Mouse (Mus musculus) mammary gland, adult 2 months (tissue): ENCODE results near the gene Zfp597. TPM values are rescaled to one million over a fixed set of nuclear protein-coding genes. Genes with fewer than 3 reads are reported as not detected.

ENCODE experiments used
- polyA plus RNA-seq: library from polyadenylated mRNA; depleted of rRNA; stranded (reverse); fragments of >200 nt; gene quantifications from 2 replicates; pipeline ENCODE4 v1.2.3, GENCODE M21; 2012; ENCODE audit warnings: low replicate concordance; rRNA removed

The Zfp597 gene
- 2.9 and 3.6 TPM in 2 replicates for polyA plus RNA-seq

DNA sequence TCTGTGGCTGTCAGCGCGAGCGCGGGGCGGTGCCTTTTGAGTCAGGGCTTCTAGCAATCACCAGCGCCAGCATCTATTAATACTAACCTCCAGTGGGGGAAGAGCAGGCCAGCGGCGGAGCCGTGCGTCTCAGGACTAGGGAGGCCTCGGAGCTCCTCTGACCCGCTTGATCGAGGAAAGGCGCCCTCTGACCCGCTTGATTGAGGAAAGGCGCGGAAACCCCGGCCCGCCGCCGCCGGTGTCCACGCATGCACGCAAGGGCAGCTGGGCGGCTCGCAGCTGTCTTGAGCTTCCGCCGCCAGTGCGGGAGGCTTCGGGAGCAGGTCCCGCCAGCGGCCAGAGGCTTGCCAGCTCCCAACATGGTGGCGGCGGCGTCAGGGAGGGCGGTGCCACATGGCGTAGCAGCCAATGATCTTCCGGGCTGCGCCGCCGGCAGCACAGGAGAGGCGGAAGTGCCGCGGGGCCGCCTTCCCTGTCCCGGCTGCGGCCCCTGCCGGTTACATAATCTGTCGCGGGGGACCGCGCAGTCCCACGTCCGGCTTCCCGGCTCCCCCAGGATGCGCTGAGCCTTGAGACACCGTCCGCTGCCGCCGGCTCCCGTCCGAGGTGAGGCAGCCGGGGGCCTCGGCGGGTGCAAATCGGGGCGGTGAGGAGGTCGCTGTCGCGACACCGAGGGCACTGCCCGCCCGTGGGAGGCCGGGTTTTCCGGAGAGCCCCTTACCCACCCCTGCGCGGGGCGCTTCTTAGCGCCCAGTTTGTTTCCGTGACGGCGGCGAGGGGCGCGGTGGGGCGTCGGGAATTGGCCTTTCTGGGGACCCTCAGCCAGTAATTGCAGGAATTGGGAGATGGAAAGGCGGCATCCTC, at the start of gene Zfp597, which contains the start of gene Gm20695:
Gene Zfp597 (minus strand): TSS at position 361 of the 864 bp plus-strand sequence.
Gene Gm20695 (plus strand): TSS at position 448 of the 864 bp plus-strand sequence.

DNA sequence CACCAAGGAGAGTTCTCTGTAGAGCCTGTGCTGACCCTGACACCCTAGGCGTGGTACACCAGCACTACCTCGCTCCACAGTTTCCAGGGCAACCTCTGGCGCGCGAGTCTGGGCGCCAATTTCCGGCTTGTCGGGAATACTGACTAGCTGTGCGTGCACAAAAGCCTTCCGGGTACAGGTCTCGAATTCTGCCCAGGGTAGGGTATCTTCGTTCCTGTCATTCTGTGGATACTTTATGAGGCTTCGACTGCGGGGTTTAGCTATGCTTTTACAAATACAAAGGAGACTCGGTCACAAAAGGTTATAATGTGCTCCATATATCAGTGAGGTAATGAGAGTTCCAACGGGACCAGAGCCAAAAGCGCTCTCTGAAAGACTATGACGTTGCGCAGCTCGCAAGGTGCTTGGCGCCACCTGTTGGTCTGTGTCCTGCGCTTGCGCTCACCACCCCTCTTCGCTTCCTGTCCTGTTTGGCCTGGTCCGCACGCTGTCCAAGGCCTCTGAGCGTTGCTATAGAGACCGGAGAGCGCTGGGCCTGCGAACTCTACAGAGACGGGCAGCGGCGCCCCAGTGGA, 24.3 kb upstream of the Zfp597 start, which contains the start of the genes 1700037C18Rik and Cluap1:
Gene 1700037C18Rik (minus strand): TSS at position 153 of the 575 bp plus-strand sequence.
Gene Cluap1 (plus strand): TSS at position 265 of the 575 bp plus-strand sequence.

GRCm38 (mm10) chr16:3872216-3873047, 11.9 kb downstream of the Zfp597 start, which contains the start of gene Naa60:
TSS of gene Naa60 (plus strand) at chr16:3872375.

DNA sequence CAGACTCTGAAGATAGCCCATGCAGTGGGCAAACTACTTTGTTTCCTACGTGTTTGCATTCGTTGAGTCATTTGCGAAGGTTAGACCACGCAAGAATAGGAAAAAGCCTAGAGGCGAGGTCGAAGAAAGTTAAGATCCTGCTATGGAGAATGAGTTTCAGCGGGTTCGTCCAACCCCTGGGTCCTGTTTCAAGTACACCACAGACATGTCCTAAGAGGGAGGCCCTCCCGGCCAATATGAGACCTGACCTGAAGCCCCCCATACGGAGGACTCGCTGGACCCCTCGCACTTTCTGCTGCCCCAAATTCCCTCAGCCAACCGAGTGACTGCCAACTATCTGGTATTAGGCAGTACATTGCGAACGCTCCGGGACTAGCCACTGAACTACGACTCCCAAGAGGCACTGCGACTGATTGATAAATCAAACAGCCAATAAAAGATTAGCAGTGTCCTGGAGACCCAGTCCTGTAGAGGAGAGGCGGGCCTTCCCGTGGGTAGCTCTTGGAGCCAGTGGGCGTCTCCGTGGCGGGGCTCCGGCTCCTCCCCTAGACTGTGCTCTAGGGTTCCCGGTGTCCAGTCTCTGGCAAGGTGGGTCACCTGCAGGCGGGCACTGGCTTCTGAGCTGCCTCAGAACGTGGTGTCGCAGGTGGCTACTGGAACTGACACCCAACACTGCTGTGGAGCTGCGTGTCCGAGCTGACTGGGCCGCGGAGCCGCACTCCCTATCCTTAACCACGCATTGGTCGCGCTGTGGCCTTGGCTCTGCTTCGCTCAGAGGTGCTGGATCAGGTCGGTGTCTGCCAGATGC, 37.4 kb downstream of the Zfp597 start, which contains the start of gene Zfp174:
Gene Zfp174 (plus strand): TSS at position 558 of the 808 bp plus-strand sequence.

DNA sequence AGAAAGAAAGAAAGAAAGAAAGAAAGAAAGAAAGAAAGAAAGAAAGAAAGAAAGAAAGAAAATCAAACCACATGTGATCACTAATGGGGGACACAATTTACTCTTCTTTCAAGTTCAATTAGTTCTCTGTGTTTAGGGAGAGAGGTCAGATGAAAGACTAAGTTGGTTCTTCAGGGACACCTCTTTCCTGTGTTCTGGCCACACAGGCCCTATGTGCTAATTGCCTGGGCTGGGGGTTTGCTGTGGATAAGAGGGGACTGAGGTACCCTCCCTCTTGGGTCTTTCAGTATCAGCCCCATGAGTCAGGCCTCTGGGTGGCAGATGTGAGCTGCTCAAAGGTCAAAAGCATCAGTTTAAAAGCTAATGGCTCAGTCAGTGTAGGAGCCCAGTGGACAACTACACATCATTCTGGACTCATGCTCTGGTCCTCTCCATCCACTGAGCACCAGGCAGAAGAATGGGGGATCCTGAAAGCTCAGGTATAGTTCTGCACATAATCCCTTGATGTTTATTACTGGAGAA, 53.7 kb downstream of the Zfp597 start, which contains the start of gene Olfr15:
Gene Olfr15 (plus strand): TSS at position 291 of the 522 bp plus-strand sequence.

Other genes with a start within 250 kb of the Zfp597 start
- 0.48 and 0.62 TPM in 2 replicates for gene Mefv, start 166.5 kb downstream of the Zfp597 start, polyA plus RNA-seq
- 8.3 and 10.4 TPM in 2 replicates for gene Zfp263, start 140.5 kb downstream of the Zfp597 start, polyA plus RNA-seq
- not detected in 2 replicates for gene Olfr15, start 53.7 kb downstream of the Zfp597 start, polyA plus RNA-seq
- gene Zfp174, start 37.3 kb downstream of the Zfp597 start, polyA plus RNA-seq, result 1.0 and 2.4 TPM in 2 replicates
- 80.8 and 96.2 TPM in 2 replicates for gene Naa60, start 12.2 kb downstream of the Zfp597 start, polyA plus RNA-seq
- 0.24 TPM in 1 of 2 replicates, not detected in the other for gene Gm20695, start 87 bp upstream of the Zfp597 start, polyA plus RNA-seq
- 4.1 and 12.7 TPM in 2 replicates for gene 1700037C18Rik, start 24.1 kb upstream of the Zfp597 start, polyA plus RNA-seq
- gene Cluap1, start 24.2 kb upstream of the Zfp597 start, polyA plus RNA-seq, result 5.3 and 7.0 TPM in 2 replicates
- 32.0 and 48.2 TPM in 2 replicates for gene Nlrc3, start 92.1 kb upstream of the Zfp597 start, polyA plus RNA-seq
- gene Slx4, start 119.2 kb upstream of the Zfp597 start, polyA plus RNA-seq, result 21.4 and 22.2 TPM in 2 replicates
- gene Dnase1, start 152.4 kb upstream of the Zfp597 start, polyA plus RNA-seq, result 0.17 TPM in 1 of 2 replicates, not detected in the other
- 96.3 and 125 TPM in 2 replicates for gene Trap1, start 193.3 kb upstream of the Zfp597 start, polyA plus RNA-seq